Mouse (Mus musculus): ENCODE data around the gene Tmem205.

The Tmem205 gene

GRCm38 (mm10) chr9:21944267-21944666 is 16.9 kb upstream of the Tmem205 start:
- DNase-seq (ENCODE audit: low read depth, low spot score): no peak

GRCm38 (mm10) chr9:21943638-21944037 is 16.3 kb upstream of the Tmem205 start:
- DNase-seq (ENCODE audit: low read depth, low spot score): no peak

GRCm38 (mm10) chr9:21943046-21943445 is 15.7 kb upstream of the Tmem205 start:
- no peak for DNase-seq (ENCODE audit: low read depth, low spot score)

- no peak for DNase-seq (ENCODE audit: low read depth, low spot score)
Observed at GRCm38 (mm10) chr9:21938234-21938855, 11.0 kb upstream of the Tmem205 start.

GRCm38 (mm10) chr9:21937711-21938175 is 10.4 kb upstream of the Tmem205 start:
- DNase-seq (ENCODE audit: low read depth, low spot score): no peak

- DNase-seq (ENCODE audit: low read depth, low spot score): no peak
Observed at GRCm38 (mm10) chr9:21936692-21937570, 9.6 kb upstream of the Tmem205 start, which contains the start of gene Plppr2. Plppr2 (plus strand) TSS chr9:21937033.

- no peak for DNase-seq (ENCODE audit: low read depth, low spot score)
Observed at GRCm38 (mm10) chr9:21935466-21936131, 8.2 kb upstream of the Tmem205 start.

GRCm38 (mm10) chr9:21934021-21934420 is 6.7 kb upstream of the Tmem205 start:
- DNase-seq (ENCODE audit: low read depth, low spot score): no peak

GRCm38 (mm10) chr9:21932445-21933137 is 5.2 kb upstream of the Tmem205 start:
- DNase-seq (ENCODE audit: low read depth, low spot score): no peak

- no peak for DNase-seq (ENCODE audit: low read depth, low spot score)
Observed at GRCm38 (mm10) chr9:21932006-21932405, 4.7 kb upstream of the Tmem205 start.

GRCm38 (mm10) chr9:21929208-21929607 is 1.9 kb upstream of the Tmem205 start:
- no peak for DNase-seq (ENCODE audit: low read depth, low spot score)

GRCm38 (mm10) chr9:21926784-21927183 is 572 bp downstream of the Tmem205 start:
- no peak for DNase-seq (ENCODE audit: low read depth, low spot score)

GRCm38 (mm10) chr9:21926155-21926554 is 1.2 kb downstream of the Tmem205 start:
- DNase-seq (ENCODE audit: low read depth, low spot score): no peak

GRCm38 (mm10) chr9:21925506-21925905 is 1.9 kb downstream of the Tmem205 start:
- no peak for DNase-seq (ENCODE audit: low read depth, low spot score)

GRCm38 (mm10) chr9:21925034-21925433 is 2.3 kb downstream of the Tmem205 start:
- no peak for DNase-seq (ENCODE audit: low read depth, low spot score)

- DNase-seq (ENCODE audit: low read depth, low spot score): no peak
Observed at GRCm38 (mm10) chr9:21924099-21924493, 3.3 kb downstream of the Tmem205 start.

- no peak for DNase-seq (ENCODE audit: low read depth, low spot score)
Observed at GRCm38 (mm10) chr9:21923490-21924098, 3.8 kb downstream of the Tmem205 start.

GRCm38 (mm10) chr9:21923036-21923435 is 4.3 kb downstream of the Tmem205 start:
- DNase-seq (ENCODE audit: low read depth, low spot score): no peak

- no peak for DNase-seq (ENCODE audit: low read depth, low spot score)
Observed at GRCm38 (mm10) chr9:21918692-21919384, 8.5 kb downstream of the Tmem205 start.

GRCm38 (mm10) chr9:21918035-21918592 is 9.2 kb downstream of the Tmem205 start, which contains the start of gene Rab3d:
Rab3d (minus strand) TSS chr9:21918192.
- peak; percentile 86 for DNase-seq (ENCODE audit: low read depth, low spot score)

Data from c-Kit-negative CD71-positive TER-119-positive erythroid progenitor cells, embryonic 14.5 days (primary cell).